Mouse (Mus musculus) layer of hippocampus, postnatal 10 days (tissue): Measurements from ENCODE around the gene Ncoa5. TPM values are rescaled to one million over a fixed set of nuclear protein-coding genes. Genes with fewer than 3 reads are reported as not detected.

Source experiments
- DNase-seq, 2 experiments: peaks; one replicate each; pipeline ENCODE4 v3.0.0; 2021; ENCODE audit warnings: low spot score in 2 of 2
- long read RNA-seq: library from polyadenylated mRNA; stranded (forward); transcript quantifications from one replicate; pipeline ENCODE4 v2.0.0, GENCODE M21; 2023
- total RNA-seq, 2 experiments: library from RNA; stranded (reverse); gene quantifications; 2 replicates each; pipeline ENCODE4 v1.2.3; 2021

Gene Ncoa5
- total RNA-seq, result 10 to 100 TPM; 55.8 to 57.6 TPM
- long read RNA-seq, transcript Ncoa5-201 (8 exons, 3,179 nt), result major isoform, 7 of 27 reads
- long read RNA-seq, partial matches to known transcripts, result 2 of 27 reads
- long read RNA-seq, other reads (novel, unspliced or antisense), result 14 of 27 reads

DNA sequence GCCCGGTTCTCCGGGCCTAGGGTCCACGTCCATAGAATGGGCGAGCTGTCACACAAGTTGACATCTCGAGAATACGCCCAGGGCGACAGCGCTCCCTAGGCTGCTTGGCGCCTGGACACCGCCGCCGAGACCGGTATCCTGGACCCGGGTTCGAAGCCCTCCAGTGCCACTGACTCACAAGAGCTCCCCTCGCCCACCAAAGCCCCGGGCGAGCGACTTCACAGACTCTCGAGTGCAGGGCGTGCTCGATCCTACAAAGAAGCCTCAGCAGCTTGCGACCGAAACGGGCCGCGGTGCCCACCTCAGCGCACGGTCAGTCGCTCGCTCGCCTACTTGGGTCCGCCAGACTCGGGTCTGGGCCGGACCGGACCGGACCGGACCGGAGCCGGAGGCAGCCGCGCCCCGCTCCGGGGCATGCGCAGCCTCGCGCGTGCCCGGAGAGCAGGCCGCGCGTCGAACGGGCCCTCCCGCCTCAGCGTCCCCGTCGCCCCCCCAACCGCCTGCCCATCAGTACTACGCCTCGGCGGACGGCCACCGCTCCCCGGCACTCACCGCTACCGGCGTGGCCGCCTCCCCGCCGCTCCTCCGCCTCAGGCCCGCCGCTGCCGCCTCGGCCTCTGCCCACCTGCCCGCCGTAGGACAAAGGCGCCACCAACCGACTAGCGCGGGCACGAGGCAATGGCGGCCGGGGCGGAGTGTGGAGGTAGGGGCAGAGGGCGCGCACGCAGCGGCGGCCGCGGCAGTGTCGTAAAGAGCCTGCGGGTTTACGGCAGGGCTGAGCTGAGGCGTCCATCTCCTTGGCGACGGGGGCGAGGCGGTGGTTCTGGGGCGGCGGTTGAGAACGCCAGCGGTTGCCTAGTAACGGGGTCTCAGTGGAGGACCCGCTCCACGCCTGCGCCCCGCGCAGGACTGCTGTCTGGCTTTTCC lies at the start of gene Ncoa5:
Gene Ncoa5, minus strand, starts transcription at position 737 of the 927 bp plus-strand sequence.
- DNase-seq, result peak; percentile 99

DNA sequence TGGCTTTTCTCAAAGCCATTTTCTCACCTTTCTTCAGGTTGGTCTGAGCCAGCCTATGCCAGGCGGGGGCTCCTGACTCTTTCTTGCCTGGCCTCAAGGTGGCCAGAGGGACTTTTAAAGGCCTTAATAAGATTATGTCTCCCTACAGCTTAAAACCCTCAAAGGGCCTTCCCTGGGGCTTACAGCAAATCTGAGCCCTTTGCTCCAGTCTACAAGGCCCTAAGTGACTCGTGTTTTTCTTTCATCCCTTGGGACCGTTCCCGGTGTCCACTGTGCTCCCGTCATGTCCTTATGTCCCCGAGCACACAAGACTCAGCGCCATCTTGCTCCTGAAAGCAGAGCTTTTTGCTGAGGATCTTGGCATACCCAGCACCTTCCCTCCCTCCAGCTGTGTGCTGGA lies 46.6 kb upstream of the Ncoa5 start:
- DNase-seq, result no peak

- no peak for DNase-seq
Measured at GRCm38 (mm10) chr2:165080657-165081056, 46.0 kb upstream of the Ncoa5 start.

DNA sequence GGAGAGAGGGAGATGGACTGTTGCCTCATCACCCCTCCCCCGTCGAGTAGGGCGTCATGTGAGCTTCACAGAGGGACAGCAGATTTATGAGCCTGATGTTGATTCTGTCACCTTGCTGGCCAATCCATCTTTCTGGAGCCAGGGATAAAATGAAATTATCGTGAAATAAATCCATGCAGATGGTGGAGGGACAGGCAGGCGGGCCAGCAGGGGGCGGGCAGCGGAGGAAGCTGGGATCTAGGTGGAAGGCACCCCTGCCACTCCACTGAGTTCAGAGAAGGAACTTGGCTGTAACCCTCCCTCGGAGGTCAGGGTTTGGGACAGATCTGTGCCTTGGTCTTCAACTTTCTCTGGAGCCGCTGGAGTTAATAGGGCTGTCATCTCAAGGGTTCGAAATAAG lies 43.9 kb upstream of the Ncoa5 start:
- peak in 1 of 2 experiments; percentile 46 for DNase-seq

- DNase-seq, result no peak
Measured at GRCm38 (mm10) chr2:165078045-165078444, 43.4 kb upstream of the Ncoa5 start.

GRCm38 (mm10) chr2:165077055-165077454 lies 42.4 kb upstream of the Ncoa5 start:
- peak in 1 of 2 experiments; percentile 46 for DNase-seq

GRCm38 (mm10) chr2:165074937-165075336 lies 40.3 kb upstream of the Ncoa5 start:
- DNase-seq, result peak; percentile 88 to 91

GRCm38 (mm10) chr2:165074081-165074884 lies 39.6 kb upstream of the Ncoa5 start:
- peak; percentile 39 to 47 for DNase-seq

GRCm38 (mm10) chr2:165073381-165073781 lies 38.7 kb upstream of the Ncoa5 start:
- DNase-seq, result peak; percentile 45 to 50

DNA sequence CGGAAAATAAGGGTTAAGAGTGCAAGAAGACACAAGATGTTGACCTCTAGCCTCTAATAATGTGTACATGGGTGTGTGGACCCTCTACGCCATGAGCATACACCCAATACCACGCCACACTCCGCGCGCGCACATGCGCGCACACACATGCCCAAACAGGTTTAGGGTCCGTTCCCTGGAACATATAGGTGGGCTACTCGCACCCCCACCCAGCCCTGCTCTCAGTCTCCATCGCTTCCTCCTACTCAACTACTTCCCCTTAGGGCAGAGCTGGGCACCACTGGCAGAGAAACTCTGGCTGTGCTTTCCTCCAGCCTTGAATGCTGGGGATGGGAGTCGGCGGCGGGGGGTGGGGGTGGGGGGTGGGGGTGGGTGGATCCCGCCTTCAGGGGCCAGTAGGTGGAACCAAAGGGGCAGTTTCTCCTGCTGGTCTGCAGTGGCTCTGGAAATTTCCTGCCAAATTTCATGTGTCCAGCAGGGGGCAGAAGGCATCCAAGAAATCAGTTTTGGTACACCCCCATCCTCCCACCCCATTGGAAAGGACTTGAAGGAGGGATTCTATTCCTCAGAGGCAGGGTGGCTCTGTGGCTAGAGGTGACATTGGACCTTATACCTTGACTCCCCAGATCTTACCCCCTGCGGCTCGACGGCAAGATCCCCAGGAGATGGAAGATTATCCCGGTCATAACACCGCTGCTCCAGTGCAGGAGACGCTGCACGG lies 35.6 kb upstream of the Ncoa5 start:
- DNase-seq, result peak; percentile 82 to 84

DNA sequence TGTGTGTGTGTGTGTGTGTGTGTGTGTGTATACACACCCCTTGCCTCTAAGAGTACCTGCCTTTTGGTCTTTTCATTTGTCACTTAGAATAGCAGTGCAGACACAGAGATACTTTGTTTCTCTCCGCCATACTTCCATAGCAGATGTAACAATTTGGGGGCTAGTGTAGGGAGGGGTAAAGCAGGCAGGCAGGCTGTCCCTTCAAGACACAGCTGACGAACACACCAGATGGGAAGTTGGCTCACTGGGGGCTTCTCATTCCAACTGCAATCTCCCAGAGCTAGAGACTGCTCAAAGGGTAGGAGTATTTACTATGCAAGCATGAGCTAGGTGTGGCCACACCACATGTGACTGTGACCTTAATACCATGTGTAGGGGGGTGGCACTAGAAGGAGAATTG lies 34.1 kb upstream of the Ncoa5 start:
- no peak for DNase-seq

DNA sequence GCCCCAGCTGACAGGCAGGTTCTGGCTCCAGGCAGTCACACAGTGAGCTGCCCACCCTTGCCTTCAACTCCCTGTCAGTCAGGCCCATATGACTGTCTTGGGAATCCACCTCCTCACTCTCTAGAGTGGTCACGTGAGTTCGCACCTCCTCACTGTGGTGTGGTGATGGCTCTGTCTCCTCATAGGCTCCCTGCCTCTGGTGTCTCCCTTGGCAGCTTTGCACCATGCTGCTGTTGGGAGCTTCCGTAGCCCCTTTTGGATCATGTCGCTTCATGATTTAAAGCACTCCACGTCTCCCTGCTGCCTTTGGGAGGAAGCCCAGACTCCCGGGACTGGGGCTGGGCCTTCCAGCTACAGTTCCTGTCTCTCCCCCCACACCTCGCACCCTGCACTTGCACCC lies 29.8 kb upstream of the Ncoa5 start:
- DNase-seq, result no peak

GRCm38 (mm10) chr2:165061638-165062433 lies 27.2 kb upstream of the Ncoa5 start:
- DNase-seq, result no peak

- DNase-seq, result no peak
Measured at GRCm38 (mm10) chr2:165059961-165060360, 25.3 kb upstream of the Ncoa5 start.

GRCm38 (mm10) chr2:165056377-165057085 lies 21.9 kb upstream of the Ncoa5 start:
- no peak for DNase-seq

- DNase-seq, result no peak
Measured at GRCm38 (mm10) chr2:165055905-165056304, 21.2 kb upstream of the Ncoa5 start.

DNA sequence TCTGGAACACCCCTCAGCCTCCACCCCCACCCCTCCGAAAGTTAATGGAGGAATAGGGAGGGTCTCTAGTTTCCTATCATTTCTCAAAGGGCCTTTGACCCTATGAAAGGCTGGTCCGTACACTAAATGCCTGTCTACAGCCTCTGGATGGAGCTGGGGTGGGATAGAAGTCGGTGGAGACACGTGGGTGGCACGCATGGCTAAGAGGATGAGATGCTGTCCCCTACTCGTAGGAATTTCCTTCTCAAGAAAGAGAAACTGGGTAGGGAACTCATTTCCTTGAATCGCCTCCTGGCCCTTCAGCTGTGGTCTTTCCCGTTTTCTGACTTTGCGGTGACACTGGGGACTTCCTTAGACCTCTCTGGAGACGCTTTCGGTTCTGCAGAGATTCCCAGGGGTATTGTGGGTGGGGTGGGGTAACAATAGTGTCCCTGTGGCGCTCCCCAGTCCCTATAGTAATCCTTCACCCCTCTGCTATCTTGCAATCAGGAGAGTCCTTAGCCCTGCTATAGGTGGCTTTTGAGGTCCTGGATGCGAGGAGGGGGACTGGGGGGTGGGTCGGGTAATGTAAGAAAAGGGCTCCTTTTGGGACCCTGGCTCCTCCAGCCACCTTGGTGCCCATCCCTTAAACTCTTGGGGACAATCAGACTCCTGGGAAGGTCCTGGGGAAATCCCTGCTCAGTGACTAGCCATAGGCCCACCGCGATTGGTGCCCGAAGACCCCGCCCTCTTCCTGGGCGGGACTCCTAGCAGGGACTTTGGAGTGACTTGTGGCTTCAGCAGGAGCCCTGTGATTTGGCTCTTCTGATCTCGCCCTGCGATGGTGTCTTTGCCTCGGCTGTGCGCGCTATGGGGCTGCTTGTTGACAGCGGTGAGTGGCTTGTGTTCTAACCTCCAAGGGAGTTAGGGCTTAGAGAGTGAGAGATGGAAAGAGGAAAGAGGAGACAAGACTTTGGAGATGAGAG lies 20.5 kb upstream of the Ncoa5 start, which contains the start of gene Cd40:
Gene Cd40, plus strand, starts transcription at position 740 of the 965 bp plus-strand sequence.
- no peak for DNase-seq

DNA sequence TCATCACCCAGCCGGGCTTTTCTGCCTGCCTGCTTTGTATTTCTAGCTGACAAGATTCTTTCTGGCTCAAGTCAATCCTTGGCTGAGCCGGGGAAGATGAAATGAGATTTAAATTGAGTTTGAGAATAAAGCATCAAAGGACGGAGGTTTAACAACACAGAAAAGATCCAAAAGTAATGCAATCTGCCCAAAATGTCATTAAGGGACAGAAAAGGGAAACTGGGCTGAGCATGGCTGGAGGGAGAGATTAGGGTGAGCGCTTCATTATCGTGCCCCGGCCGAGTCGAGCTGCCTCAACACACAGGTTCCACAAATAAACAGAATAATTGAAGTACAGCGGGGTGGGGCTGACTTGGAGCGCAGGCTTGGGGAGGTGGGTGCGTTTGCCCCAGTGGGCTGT lies 16.9 kb upstream of the Ncoa5 start:
- DNase-seq, result no peak
